Mouse (Mus musculus) megakaryocyte-erythroid progenitor cell, adult 5-6 weeks (primary cell): ENCODE data around the gene Plin2. TPM values are rescaled to one million over a fixed set of nuclear protein-coding genes. Genes with fewer than 3 reads are reported as not detected.
"Not testable (repeated sequence)": the region's sequence is repeated elsewhere in the genome, so short reads cannot be mapped to it uniquely, and the experiment has no call there.

ENCODE experiments used
- ATAC-seq: replicated peaks from 2 replicates; pipeline ENCODE4 v1.8.0; 2016; ENCODE audit warnings: mild to moderate bottlenecking, inconsistent platforms; ENCODE audit not compliant: severe bottlenecking, poor library complexity, low FRiP score, low TSS enrichment
- total RNA-seq, 2 experiments: library from RNA; stranded (forward) in 1 of 2; stranded (reverse) in 1 of 2; fragments of 200-1000, 215-1000 nt in 1 of 2; fragments of >200 nt in 1 of 2; fragmentation: Nextera tagmentation in 1 of 2; gene quantifications; 2 replicates each; pipeline ENCODE4 v1.2.3; 2014 to 2017

Gene Plin2
- total RNA-seq, 2 experiments from 2014 or later: 60.3 to 80.6 TPM

GRCm38 (mm10) chr4:86685231-86686008 is 15.6 kb upstream of the Plin2 start:
- ATAC-seq: no peak

GRCm38 (mm10) chr4:86684806-86685205 is 14.9 kb upstream of the Plin2 start:
- ATAC-seq: no peak

GRCm38 (mm10) chr4:86683746-86684145 is 13.9 kb upstream of the Plin2 start:
- no peak for ATAC-seq

- ATAC-seq: no peak
Measured at GRCm38 (mm10) chr4:86683280-86683679, 13.4 kb upstream of the Plin2 start.

- no peak for ATAC-seq
Measured at GRCm38 (mm10) chr4:86681846-86682245, 12.0 kb upstream of the Plin2 start.

- ATAC-seq: no peak; the same call in 1 of the 2 replicates
Measured at GRCm38 (mm10) chr4:86681421-86681820, 11.6 kb upstream of the Plin2 start.

GRCm38 (mm10) chr4:86679686-86680085 is 9.8 kb upstream of the Plin2 start:
- no peak for ATAC-seq

- no peak for ATAC-seq
Measured at GRCm38 (mm10) chr4:86676756-86677155, 6.9 kb upstream of the Plin2 start.

GRCm38 (mm10) chr4:86674739-86675138 is 4.9 kb upstream of the Plin2 start:
- peak; percentile 97 for ATAC-seq

- not testable (repeated sequence) for ATAC-seq
Measured at GRCm38 (mm10) chr4:86674150-86674549, 4.3 kb upstream of the Plin2 start.

- no peak for ATAC-seq
Measured at GRCm38 (mm10) chr4:86672450-86672849, 2.6 kb upstream of the Plin2 start.

- no peak for ATAC-seq
Measured at GRCm38 (mm10) chr4:86671803-86672202, 1.9 kb upstream of the Plin2 start.

GRCm38 (mm10) chr4:86670582-86671306 is 884 bp upstream of the Plin2 start:
- no peak for ATAC-seq

GRCm38 (mm10) chr4:86669241-86669753 is 563 bp downstream of the Plin2 start:
- ATAC-seq: peak; percentile 48

- no peak for ATAC-seq
Measured at GRCm38 (mm10) chr4:86668290-86669000, 1.4 kb downstream of the Plin2 start.

GRCm38 (mm10) chr4:86665596-86665995 is 4.3 kb downstream of the Plin2 start:
- no peak for ATAC-seq

- ATAC-seq: peak; percentile 99
Measured at GRCm38 (mm10) chr4:86663919-86664318, 5.9 kb downstream of the Plin2 start.

GRCm38 (mm10) chr4:86657176-86657575 is 12.7 kb downstream of the Plin2 start:
- ATAC-seq: no peak

- ATAC-seq: not testable (repeated sequence)
Measured at GRCm38 (mm10) chr4:86656410-86656809, 13.4 kb downstream of the Plin2 start.
